ENCODE assay signal across 15 mouse cellular contexts in the genomic region with DNA sequence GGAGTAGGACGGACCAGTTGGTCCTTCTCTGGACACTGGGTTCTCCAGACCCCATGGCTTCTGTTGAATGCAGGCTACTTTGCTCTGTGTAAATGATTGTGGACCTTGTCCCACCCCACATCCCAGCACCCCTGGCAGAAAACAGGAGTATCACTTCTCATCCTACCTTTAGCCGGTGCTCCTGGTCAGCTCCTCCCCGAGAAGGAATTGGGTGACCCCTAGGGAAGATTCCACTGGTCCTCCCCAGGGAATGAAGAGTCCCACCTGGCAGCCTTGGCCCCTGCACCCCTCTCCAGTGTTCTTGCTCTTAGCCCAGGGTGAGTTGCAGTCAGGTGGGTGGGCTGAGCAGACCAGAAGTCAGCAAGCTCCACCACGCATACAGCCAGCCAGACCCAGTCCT. TPM values are rescaled to one million over a fixed set of nuclear protein-coding genes. Genes with fewer than 3 reads are reported as not detected.
DNase-seq lines count a peak whose midpoint lies in the region.
"Had no signal": no experiment of that assay in that cellular context is flagged by ENCODE, and none has a peak within 500 bp of the region (broad histone marks: within the 10 kb centered on the region; RNA-seq: fewer than 3 reads in every experiment).

No protein-coding gene starts in this region.

- intact Hi-C loops in heart, postnatal 14 days (cut with DNase I): no loop called here

- peak; percentile 87 for DNase-seq in heart, adult 11 months
- no peak for DNase-seq in heart, postnatal 14 days
- peak; percentile 0 for DNase-seq in kidney, postnatal 14 days
- DNase-seq in kidney, adult 9 months: no peak
- DNase-seq: adrenal gland, adult 2 months; adrenal gland, postnatal 10 days; cerebellum, adult 11 months; cerebellum, adult 18-20 months; cerebellum, adult 8-10 months; cerebellum, adult 9-11 months; cerebellum, postnatal 14 days; cerebellum, postnatal 36 days; embryo, embryonic 11 days had no signal

RNA-seq across cellular contexts. Expression of gene Pex16, which starts 10.4 kb away (rescaled TPM):
- total RNA-seq in heart, postnatal 14 days (2021): 10 to 100 TPM; 23.6 to 25.1 TPM

RNA-seq across cellular contexts. Expression of gene Large2, which starts 10.6 kb away (rescaled TPM):
- under 1 TPM; 0.32 to 0.36 TPM for total RNA-seq in heart, postnatal 14 days (2021)
- total RNA-seq: MEL had no signal

RNA-seq across cellular contexts. Expression of gene 1700029I15Rik, which starts 18.3 kb away (rescaled TPM):
- total RNA-seq in heart, postnatal 14 days (2021): 1 to 10 TPM; 1.4 to 1.9 TPM

RNA-seq across cellular contexts. Expression of gene Mapk8ip1, which starts 37.0 kb away (rescaled TPM):
- total RNA-seq in heart, postnatal 14 days (2021): 1 to 10 TPM; 7.4 to 8.6 TPM
- total RNA-seq: common myeloid progenitor, adult 5-6 weeks had no signal

Comparison
In these comparisons a context has a peak if more than half of its experiments do, and no peak if none do; other contexts are left out.
1. DNase-seq: peak in heart, adult 11 months (single experiment) and kidney, postnatal 14 days (single experiment); none in heart, postnatal 14 days (0 of 2) and kidney, adult 9 months (single experiment).